Mouse (Mus musculus): ENCODE data around the gene Pkdrej.
"Not testable (repeated sequence)": the region's sequence is repeated elsewhere in the genome, so short reads cannot be mapped to it uniquely, and the experiment has no call there.

The Pkdrej gene

DNA sequence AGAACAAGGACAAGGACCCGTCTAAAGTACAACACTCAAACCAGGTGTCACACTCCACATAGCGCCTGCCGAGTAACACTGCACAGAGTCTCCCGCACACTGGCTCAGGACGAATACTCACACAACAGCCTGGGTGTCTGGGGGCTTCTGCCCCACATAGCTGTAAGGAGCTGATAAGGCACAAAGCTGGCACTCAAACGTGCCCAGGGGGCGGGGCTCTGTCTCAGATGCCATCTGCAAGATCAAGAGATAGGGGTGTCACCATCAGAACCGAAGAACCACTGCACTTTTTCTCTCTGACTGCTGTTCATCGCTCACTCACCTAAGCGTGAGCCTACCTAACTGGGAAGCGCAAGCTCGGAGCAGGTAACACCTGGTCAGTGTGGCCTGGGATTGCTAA lies 12.4 kb downstream of the Pkdrej start:
- no peak for DNase-seq (ENCODE audit: low spot score)

DNA sequence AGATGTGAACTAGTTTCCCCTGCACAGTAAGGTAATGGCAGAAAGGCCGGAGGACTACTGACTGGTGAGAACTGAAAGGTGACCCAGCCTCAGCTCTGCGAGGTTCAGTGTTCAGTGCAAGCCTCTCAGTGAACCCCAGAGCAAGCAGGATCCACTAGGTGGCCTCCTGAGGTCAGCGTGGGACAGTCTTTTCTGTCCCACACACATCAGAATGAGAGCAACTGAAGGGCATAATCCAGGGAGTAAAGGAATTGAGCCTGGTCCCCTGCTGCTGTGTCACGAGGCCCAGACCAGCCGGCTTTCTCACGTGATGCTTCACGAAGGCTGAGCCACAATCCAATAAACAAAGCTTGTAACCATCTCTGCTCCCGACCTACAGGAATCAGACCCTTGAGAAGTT lies 13.1 kb downstream of the Pkdrej start:
- DNase-seq (ENCODE audit: low spot score) = no peak

DNA sequence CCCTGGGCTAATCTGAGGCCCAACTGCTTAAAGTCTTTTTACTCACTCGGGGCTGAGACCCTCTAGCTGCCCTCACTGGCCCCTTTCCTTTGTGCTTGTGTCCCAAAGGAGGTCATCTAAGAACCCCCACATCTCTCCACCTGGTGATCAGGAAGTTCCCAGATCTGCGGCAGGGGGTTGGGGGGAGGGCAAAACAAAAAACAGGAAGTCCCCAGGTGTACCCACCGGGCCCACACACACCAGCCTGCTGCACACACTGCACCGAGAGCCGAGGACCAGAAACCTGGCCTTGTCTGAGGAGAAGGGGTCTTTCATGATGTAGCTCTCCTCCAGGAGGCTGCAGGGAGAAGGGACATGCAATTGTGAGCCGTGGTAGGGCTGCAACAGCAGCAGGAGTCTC lies 13.5 kb downstream of the Pkdrej start:
- no peak for DNase-seq (ENCODE audit: low spot score)

DNA sequence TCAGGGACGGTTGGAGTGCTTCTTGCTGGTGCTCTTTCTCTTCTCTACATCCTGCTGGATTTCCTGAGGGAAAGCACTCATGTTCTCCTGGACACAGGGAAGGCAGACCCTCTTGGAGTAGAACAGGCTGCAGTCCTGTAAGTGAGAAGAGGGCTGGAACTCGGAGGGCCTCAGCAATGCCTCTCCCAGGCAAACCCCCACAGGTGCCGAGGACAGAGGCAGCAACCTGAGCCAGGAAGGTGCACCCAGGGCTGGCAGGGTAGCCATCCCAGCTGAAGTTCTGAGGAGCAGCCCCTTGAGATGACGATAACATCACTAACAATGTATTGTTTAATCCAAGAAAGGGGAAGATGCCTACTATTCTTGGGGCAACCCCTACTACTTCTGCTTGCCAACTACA lies 14.1 kb downstream of the Pkdrej start:
- DNase-seq (ENCODE audit: low spot score) = no peak

DNA sequence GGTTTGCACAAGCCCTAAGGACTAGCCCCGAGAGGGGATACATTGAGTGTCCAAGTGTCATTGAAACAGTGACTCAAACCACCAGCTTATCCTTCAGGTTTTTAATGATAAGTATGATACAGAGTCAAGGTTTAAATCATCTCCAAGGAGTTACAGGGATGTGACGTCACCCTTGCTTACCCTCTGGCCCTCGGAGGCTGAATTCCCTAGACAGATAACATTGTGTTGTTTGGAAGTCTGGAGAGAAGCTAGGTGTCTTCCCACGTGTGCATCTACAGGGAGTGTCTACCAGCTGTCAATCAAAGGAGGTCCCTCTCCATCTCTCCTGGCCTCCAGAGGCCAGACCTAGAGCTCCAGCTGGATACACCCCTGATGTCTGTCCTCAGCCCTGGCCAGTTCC lies 14.6 kb downstream of the Pkdrej start:
- no peak for DNase-seq (ENCODE audit: low spot score)

DNA sequence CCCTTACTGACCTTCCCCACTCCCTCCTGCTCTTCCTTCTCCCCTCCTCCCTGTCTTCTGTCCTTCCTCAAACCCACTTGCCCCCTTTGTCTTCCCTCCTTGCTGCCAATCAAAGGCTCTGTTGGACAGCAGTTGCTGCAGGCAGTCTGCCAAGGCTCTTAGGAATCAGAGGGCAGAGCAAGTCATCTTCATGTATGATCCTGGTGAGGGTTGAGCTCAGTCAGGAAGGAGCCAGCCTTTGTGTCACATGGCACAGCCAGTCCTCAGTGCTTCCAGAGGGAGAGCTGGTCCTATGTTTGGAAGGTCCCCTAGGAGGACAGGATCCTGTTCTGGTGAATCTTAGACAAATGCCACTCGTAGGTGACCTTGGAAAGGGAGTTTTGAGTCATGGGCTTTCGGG lies 18.6 kb downstream of the Pkdrej start:
- DNase-seq (ENCODE audit: low spot score) = no peak

DNA sequence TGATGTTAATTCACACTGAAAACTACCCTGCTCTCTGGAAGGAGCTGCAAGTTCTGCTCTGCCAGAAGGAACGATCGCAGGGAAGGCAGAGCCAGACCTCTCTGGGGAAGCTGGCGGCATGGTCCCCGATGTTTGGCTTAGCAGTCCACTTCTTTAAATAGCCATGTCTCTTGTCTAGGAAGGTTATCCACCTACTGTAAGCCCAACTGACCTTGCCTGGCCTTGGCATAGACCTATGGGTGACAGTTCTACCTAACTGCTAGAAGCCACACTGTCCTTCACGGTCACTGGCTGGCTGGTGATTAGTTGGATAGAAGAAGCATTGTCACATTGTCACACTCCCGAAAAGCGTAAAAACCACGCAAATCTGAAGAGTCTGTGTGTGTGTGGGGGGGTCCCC lies 22.9 kb downstream of the Pkdrej start:
- DNase-seq (ENCODE audit: low spot score) = no peak

DNA sequence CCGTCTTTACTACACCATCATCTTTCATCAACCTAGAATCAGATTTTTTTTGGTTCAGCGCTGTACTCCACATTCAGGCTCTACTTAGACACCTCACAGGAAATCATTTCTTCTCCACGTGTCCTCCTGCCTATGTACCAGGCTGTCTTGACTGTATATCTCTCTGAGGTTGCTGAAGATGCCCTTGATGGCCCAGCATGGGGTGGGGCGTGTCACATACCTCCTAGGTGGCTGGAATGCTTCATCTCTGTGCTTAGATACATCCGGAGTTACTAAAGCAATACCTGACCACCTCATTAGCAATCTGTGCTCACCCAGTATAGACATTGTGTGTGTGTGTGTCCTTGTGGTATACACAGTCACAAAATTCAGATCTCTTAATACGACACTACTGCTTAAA lies 26.0 kb downstream of the Pkdrej start:
- no peak for DNase-seq (ENCODE audit: low spot score)

DNA sequence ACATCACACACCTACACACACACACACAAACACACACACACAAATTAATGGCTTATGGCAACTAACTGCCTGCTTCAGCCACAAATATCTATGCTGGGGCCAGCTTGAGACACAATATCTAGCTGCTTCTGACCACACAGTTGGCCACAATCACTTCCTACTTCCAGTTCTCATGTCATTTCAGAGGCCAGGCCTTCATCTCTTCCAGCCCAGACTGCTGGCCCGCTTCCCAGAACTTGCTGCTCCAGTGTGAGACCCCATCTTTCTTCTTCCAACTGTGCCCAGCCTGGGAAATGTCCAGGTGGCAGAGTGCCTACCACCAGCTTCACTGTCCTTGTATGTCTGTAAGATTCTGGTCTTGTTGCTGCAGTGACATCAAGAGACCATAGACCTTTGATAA lies 28.7 kb downstream of the Pkdrej start:
- DNase-seq (ENCODE audit: low spot score) = no peak

DNA sequence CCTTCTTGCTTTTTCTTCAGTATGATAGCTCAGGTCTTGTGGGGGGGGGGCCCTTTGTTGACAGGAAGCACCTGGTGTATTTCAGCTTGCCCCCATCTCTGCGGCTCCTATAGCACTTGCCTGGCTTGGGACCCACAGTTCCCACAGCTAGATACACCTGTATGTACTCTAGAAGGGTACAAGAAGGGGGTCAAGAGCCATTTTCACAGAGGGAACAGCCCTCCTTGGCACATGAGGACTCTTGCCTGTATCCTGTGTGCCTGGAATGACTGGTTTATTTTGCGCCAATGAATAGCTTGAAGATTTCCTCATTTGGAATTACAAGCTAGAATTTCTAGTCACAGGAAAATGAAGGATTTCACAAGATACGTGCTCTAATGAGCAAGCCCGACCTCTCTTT lies 30.1 kb downstream of the Pkdrej start:
- DNase-seq (ENCODE audit: low spot score) = no peak

DNA sequence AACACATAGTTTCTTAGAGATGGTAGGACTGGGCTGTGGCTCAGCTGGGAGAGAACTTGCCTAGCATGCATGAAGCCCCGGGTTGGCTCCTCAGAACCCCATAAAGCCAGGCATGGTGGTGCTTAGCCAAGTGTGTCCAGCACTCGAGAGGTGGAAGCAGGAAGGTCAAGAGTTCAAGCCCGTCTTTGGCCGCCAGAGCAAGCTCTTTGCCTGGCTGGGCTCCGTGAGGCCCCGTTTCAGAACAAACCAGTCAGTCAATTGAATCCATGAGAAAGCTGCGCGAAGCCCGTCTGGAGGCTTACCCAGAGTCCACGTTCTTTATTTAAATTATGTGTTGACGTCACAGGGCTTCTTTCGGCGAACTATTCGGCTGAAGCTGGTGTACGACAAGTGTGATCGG lies 32.9 kb downstream of the Pkdrej start:
- no peak for DNase-seq (ENCODE audit: low spot score)

DNA sequence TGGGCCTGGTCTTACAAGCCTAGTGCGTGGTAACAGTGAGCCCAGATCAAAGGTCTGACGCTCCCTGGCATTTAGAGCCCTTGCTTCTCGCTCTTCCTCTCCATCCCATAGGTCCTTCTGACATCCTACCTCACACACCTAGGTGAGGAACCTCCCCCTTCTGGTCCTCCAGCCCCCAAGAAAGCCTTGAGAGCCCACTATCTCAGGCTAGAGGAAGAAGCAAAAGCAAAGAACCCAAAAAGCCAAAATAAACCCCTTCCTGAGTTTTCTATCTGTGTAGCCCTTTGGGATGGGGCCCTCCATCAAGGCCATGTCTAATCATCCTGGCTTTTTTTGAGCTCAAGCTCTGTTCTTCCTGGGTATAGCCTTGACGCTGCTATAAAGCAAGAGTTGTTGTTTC lies 33.5 kb downstream of the Pkdrej start:
- DNase-seq (ENCODE audit: low spot score) = no peak

DNA sequence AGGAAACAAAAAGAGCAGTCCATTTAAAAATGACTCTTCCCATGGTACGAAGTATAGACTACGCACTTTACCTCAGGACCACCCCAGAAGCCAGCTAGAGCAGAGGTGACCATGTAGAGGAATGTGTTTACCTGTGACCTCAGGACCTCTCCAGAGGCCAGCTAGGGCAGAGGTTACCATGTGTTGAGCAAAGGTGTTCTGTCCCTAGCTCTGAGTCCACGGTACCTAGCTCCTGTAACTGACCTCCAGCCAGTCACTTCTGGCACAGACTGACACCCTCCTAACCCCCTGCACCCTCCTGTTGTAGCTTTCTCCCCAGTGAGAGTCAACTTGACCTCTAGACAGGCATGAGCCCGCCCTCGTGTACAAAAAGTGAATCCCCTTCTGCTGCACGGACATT lies 34.1 kb downstream of the Pkdrej start:
- no peak for DNase-seq (ENCODE audit: low spot score)

DNA sequence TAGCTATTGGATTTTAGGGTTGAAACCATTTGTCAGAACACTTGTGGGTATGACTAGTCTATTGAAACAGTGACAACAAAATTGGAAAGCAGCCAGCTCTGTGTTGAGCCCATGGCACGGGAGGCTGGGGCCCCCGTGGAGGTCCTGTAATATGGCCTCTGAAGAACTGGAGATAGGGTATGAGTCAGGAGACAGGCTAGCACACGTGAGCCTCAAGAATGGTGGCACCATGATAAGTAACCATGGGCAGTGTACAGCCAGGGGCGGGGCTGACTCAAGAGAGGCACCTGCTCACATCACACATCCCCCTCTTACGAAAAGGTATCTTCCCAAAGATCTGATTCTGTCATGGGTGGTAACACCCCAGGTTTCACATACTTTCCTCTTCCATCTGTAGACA lies 34.8 kb downstream of the Pkdrej start:
- no peak for DNase-seq (ENCODE audit: low spot score)

DNA sequence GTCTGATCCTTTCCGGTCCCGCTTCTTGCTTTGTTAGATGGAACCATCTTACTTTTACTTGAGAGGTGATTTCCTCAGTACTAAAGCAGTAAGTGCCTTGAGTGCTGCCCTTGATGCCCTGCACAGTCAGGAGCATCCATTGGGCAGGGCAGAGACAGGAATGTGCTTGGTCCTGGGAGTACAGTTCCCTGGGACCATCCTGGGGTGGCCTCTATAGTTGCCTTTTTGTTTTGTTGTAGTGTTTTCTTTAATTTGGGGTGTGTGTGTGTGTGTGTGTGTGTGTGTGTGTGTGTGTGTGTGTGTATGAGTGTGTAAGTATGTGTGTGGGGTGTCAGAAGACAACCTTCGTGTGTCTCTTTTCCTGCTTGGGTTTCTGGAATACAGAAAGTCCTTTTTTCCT lies 37.2 kb downstream of the Pkdrej start:
- DNase-seq (ENCODE audit: low spot score) = no peak

DNA sequence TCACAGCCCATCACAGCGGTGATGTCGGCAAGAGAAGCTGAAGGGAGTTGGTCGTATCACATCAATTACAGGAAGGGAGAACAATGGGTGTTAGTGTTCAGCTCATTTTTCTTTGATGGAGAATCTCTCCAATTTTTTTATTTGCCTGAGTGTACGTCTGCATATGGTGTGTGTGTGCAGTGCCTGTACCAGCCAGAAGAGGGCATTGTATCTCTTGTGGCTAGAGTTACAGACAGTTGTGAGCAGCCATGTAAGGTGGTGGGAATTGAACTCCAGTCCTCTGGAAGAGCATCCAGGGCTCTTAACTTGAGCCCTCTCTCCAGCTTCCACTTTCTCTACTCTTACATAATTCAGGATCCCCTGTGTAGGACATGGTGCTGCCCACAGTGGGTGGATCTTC lies 38.4 kb downstream of the Pkdrej start:
- DNase-seq (ENCODE audit: low spot score) = no peak

DNA sequence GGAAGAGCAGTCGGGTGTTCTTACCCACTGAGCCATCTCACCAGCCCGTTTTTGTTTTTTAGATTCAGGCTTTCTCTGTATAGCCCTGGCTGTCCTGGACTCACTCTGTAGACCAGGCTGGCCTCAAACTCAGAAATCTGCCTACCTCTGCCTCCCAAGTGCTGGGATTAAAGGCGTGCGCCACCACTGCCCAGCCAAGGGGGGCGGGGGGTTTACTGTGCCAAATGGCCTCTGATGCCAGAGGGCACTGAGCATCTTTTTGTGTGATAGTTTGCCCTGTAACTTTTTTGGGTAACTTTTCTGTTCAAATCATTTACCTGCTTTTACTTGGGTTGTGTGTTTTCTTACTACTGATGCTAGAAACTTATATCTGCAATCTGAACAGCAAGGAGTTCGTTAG lies 42.6 kb downstream of the Pkdrej start:
- not testable (repeated sequence) for DNase-seq (ENCODE audit: low spot score)

DNA sequence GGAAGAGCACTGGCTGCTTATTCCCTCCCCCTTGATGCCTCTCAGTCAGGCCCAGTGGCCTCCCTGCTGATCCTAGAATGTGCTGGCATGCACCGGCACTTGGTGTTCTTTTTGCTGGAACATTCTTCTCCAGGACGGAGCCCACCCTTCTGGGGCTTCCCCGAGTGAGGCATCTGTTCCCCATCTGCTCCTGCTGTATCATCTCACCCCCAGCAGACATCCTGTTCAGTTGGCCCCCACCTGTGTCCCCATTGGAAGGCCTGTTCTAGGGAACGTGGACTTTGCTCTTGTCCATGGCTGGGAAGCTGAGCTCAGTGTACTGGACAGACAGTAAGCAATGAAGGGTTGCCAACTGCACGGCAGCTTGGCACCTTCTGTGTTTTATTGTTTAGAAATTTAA lies 44.8 kb downstream of the Pkdrej start:
- DNase-seq (ENCODE audit: low spot score) = no peak

DNA sequence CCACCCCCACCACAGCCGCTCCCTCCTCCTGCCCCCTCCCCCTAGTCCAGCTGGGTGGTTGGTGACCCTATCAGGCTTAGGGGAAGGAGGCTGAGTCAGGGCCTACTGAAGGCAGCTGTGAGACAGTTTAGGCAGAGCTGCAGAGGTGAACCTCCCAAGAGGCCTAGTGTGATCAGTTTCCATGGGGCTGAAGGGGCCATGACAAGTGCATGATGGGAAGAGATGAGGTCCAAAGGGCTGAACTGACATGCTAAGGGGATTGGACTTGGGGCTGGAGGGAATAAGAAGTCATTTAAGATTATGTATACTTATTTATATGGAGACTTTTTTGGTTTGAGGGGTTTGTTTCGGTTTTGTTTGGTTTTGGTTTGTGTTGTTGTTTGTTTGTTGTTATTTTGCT lies 45.3 kb downstream of the Pkdrej start:
- no peak for DNase-seq (ENCODE audit: low spot score)

DNA sequence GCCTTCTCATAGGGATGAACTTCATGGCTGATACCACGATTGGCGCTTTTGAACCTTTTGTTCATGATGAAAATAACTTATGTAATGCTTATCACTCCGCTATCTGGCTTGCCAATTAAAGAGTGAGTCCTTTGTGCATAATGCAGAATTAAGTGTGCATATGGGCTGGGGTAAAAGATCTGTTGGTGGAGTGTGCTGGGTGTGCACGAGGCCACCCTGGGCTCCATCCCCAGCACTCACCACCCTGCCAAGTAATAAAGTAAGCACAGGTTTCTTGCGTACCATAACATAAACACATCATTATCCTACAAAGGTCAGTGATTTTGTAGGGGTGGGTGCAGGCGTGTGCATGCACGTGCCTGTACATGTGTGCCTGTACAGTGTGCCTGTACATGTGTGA lies 46.5 kb downstream of the Pkdrej start:
- DNase-seq (ENCODE audit: low spot score) = no peak

DNA sequence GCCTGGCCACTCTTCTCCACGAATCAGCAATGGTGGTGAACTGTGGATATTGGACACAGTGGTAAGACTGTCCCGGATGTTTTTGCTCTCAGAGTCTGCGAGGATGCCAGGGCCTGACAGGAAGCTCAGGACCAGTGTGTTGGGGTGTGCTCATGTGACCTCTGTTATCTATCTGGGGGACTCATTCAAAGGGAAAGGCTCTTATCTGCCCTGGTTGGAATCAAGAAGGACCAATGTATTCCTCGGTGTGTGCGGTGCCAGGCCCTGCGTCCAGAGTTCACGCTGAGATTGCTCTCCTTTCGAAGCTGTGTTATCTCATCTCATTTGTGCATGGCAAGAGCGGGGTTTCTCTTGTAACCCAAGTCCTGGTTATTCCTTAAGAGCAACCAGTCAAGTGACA lies 47.1 kb downstream of the Pkdrej start:
- no peak for DNase-seq (ENCODE audit: low spot score)

DNA sequence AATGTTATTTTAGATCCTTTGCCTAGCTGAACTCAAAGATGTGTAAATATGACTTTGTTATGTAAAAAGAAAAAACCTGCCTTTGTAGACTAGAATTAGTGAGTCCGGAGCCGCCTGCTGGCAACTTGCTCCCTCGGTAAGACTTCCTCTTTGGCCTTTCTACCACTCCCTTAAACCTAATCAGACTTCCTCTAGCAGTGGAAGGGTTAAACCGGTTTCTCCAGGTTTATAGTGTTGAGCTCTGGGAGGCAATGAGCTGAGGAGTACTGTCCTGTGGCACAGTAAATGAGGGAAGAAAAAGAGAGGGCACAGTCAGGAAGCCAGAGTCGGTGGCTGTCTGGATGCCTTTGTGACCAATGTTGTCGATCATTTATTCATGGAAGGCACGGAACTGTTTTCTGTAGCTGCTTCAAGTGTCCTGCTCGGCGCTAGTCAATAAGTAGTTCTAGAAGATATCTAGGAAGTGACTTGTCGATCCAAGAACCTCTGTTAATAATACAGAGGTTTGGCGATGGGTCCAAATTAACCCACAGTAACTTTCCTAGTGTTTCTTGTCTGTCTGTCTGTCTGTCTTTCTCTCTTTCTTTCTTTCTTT lies 49.3 kb downstream of the Pkdrej start:
- no peak for DNase-seq (ENCODE audit: low spot score)

DNA sequence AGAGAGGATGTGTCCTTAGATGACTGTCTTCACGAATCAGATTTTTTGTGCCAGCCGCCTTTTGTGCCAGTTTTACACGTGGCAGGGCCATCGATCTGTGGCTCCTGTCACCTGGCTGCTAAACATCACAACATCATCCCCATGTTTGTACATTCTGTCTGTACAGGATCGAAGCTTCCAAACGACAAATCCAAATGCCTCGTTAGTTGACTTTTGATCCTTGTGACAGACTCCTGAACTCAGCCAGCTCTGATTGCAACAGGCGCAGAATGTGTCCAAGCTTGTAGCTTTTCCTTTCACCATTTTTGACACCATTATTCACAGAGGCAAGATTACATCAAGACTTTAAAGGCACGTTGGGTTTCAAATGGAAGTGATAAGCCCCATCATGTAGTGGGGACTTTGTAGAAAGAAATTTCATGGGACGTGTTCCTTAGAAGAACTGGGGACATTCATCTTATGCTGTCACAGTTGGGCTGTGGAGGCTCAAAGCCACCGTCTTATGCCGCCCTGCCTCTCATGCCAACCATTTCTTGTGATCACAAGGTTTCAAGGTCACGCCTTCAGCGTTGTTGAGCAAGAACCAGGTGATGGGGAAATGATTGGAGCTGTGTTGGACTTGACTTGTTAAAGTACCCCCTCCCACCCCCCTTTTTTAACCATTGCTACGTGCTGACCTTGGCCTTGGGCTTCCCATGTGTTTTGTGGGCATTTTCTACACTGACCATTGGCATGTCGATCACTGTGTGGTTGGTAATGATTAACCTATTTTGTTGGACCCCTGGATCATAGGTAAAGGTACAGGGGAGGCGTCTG lies 50.0 kb downstream of the Pkdrej start:
- DNase-seq (ENCODE audit: low spot score) = no peak

DNA sequence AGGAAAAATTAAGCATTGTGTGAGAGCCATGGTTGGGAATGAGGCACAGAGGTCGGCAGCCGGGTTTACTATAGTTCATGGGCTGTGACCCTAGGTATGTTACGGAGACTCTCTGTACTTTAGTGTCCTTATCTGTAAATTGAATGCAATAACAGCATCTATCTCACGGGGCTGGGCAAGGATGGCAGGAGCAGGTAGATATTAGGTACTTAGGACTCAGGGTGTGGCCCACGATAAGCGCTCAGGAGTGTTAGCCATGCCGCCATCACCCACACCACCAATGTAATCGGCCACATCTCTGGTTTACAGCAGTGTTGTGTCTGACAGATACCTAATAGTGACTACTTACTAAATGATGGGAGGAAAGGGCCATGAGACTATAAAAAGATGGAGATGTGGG lies 52.5 kb downstream of the Pkdrej start:
- DNase-seq (ENCODE audit: low spot score) = no peak
